Mouse (Mus musculus) kidney, adult 2 months (tissue): ENCODE data around the gene Ints5. TPM values are rescaled to one million over a fixed set of nuclear protein-coding genes. Genes with fewer than 3 reads are reported as not detected.

ENCODE experiments used
- DNase-seq: peaks from one replicate; pipeline ENCODE4 v3.0.0; 2021
- H3K27ac ChIP-seq: fragments of 200-500 bp; 2 replicates; pipeline ENCODE4 v1.5.1; 2012; ENCODE audit warnings: low read depth, low read length, control low read depth, inconsistent platforms; ENCODE audit not compliant: insufficient read depth
- H3K27me3 ChIP-seq: fragments of 200-500 bp; replicated peaks from 2 replicates; pipeline ENCODE4 v1.6.1; 2012; ENCODE audit warnings: mild to moderate bottlenecking, moderate library complexity, low read length, inconsistent platforms; ENCODE audit not compliant: control insufficient read depth, insufficient read depth
- H3K36me3 ChIP-seq: fragments of 200-500 bp; 2 replicates; pipeline ENCODE4 v1.6.1; 2012; ENCODE audit warnings: mild to moderate bottlenecking, moderate library complexity, low read length, inconsistent platforms; ENCODE audit not compliant: control insufficient read depth, insufficient read depth
- H3K4me1 ChIP-seq: fragments of 200-500 bp; 2 replicates; pipeline ENCODE4 v1.6.1; 2011; ENCODE audit warnings: low read length; ENCODE audit not compliant: control insufficient read depth, insufficient read depth
- H3K4me3 ChIP-seq: fragments of 200-500 bp; 2 replicates; pipeline ENCODE4 v1.5.1; 2011; ENCODE audit warnings: mild to moderate bottlenecking, low read depth, low read length, control low read depth; ENCODE audit not compliant: insufficient read depth
- CTCF ChIP-seq: fragments of 200-500 bp; conservative IDR thresholded peaks from 2 replicates; pipeline ENCODE4 v1.5.1; 2011; ENCODE audit warnings: low read depth, mild to moderate bottlenecking, control low read depth, low read length, moderate library complexity, mixed read lengths; ENCODE audit not compliant: insufficient read depth, insufficient read length
- POLR2A ChIP-seq: fragments of 200-500 bp; IDR thresholded peaks from one replicate; pipeline ENCODE4 v1.6.1; 2011; ENCODE audit warnings: low read depth, low read length, control low read depth
- WGBS: fragments of 180-500 bp; shearing (Covaris S2); methylation state at CpG from one replicate; pipeline ENCODE4 v1.1.7; 2018; 5-methylcytosine and 5-hydroxymethylcytosine counted together
- polyA plus RNA-seq: library from polyadenylated mRNA; depleted of rRNA; stranded (reverse); fragments of >200 nt; gene quantifications from 2 replicates; pipeline ENCODE4 v1.2.3, GENCODE M21; 2012; rRNA removed

The Ints5 gene
- 16.7 and 18.9 TPM in 2 replicates for polyA plus RNA-seq

DNA sequence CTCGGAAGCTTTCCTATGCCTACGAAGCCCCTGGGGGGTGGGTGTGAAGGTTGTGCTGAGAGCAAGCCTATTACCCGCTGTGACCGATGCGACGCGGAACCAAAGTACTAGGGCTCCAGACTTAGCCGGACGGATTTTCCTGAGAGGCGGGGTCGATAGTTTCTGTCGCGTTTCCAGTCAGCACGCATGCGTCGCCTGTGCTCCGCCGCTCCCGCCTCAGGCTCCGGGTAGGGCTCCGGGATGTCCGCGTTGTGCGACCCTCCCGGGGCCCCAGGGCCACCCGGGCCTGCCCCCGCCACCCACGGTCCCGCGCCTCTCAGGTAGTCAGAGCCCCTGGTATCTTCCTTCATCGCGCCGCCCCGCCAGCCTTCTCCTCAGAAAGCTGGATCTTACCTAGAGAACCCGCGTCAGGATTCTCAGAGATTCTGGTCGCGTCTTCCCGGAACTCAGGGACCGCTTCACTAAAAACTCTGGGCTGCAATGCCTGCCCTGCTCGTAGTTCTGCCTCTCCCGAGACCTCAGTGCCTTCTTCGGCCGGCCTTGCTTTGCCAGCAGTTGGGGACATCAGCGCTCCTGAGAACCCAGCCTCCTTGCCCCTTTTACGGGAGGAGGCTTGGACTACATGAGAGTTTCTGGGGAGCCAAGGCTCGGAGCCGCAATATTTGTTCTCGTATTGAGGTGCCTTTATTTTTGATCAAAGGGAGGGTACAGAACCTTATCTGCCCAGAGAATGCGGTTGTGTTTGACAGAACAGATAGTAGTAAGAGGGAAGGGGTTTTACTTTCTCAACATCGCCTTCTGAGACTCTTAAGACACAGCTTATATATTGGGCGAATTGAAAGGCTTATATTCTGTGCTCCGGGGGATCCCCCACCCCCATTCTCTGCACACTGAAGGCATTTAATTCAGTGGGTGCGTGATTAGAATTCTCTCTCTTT, at the start of gene Ints5:
TSS of gene Ints5 (plus strand) at position 177 of the 938 bp plus-strand sequence.
- WGBS = 2% methylated on average over 54 of the region's 54 CpGs

DNA sequence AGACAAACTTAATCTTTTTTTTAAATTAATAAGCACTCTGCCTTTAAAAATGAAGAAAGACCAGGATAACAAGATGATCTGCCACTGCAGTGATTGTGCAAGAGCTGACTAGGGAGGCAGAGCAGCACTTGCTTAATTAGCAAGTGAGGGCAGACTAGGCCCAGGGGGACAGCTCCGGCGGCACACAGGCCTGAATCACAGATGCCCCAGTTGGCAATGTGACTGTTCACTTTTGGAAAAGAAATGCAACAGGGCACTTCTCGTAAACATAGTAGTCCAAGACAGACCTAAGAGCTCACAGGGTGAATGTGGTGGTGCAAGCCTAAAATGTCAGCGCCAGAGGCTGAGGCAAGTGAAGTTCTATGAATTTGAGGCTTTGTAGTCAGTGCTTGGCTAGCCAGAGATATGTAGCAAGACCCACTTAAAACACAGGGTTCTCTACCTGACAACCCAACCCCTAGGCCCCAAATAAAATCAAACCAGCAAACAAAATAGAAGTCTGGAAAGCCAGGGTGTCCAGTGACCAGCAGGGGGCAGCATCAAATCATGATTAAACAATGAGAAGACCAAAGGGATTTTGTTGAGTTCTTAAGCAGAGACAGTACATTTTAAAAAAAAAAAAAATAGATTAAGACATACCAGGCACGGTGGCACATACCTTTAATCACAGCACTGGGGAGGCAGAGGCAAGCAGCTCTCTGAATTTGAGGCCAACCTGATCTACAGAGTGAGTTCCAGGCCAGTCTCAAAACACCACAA, 48.3 kb upstream of the Ints5 start:
- Histone ChIP-seq H3K27me3 (no peaks in the 10 kb centered on the region), H3K27ac (no peak overlapping the region), H3K4me1 (peaks cover 15% of the 10 kb centered on the region), H3K4me3 (no peak overlapping the region), H3K36me3 (peaks cover 1% of the 10 kb centered on the region; the same call in 1 of the 2 replicates)
- DNase-seq = peak; percentile 83
- peak; percentile 65 for TF ChIP-seq CTCF
- TF ChIP-seq POLR2A = no peak
- WGBS = 62% methylated on average over 5 of the region's 5 CpGs

More for the DNA sequence above, at the start of gene Ints5:
- peak; percentile 91 for DNase-seq
- Histone ChIP-seq H3K27ac (peak within 1 kb of the TSS; percentile 30; the same call in 1 of the 2 replicates), H3K4me1 (no peaks in the 10 kb centered on the region), H3K27me3 (no peaks in the 10 kb centered on the region), H3K36me3 (peaks cover 3% of the 10 kb centered on the region), H3K4me3 (peak within 1 kb of the TSS; percentile 88)
- TF ChIP-seq CTCF (no peak), POLR2A (peak; percentile 75)

DNA sequence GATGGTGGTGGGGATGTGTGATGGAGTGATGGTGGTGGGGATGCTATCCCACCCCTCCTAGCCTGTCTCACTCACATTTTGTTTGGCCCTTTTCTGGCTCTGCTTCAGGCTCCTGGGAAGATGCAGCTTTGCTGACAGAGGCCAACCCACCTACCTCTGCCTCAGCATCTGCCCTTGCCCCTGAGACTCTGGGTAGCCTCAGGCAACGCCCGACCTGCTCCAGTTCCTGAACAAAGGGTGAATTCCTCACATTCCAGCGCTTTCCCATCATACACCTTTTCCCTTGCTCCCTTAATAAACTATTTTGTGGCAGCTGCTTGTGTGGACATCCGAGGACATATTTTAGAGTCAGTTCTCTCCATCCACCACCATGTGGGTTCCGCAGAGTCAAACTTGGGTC, 44.4 kb upstream of the Ints5 start:
- 53% methylated on average over 5 of the region's 5 CpGs for WGBS
- Histone ChIP-seq H3K27ac (no peak overlapping the region), H3K27me3 (no peaks in the 10 kb centered on the region), H3K36me3 (peaks cover 1% of the 10 kb centered on the region; the same call in 1 of the 2 replicates), H3K4me3 (no peak overlapping the region), H3K4me1 (no peaks in the 10 kb centered on the region)
- TF ChIP-seq CTCF (no peak), POLR2A (no peak)
- no peak for DNase-seq

DNA sequence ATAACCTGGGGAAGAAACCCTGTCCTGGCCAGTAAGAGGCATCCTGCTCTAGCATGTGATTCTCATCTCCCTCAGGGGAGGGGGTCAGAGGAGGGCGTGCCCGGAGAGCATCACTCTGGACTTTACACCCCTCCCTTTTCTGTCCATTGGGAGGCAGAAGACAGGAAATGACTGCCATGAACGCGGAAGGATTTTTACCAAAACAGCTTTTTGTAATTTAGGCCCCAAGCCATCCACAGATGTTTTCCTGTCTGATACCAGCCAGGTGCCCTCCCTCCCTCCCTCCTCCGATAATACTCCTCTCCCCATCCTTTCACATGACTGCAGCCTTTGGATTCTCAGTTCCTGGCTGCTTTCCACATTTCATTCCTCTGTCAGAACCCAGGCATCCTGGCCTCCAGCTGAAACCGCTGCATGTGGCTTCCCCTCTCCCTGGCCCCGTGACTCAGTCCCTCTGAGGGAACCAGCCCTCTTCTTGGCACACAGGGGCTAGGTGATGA, 42.4 kb upstream of the Ints5 start, which contains the start of gene Lrrn4cl:
TSS of gene Lrrn4cl (plus strand) at position 367 of the 500 bp plus-strand sequence.
- WGBS = 17% methylated on average over 7 of the region's 7 CpGs
- DNase-seq = peak; percentile 30
- Histone ChIP-seq H3K36me3 (peaks cover 1% of the 10 kb centered on the region; the same call in 1 of the 2 replicates), H3K4me3 (no peak within 1 kb of the TSS), H3K27me3 (no peaks in the 10 kb centered on the region), H3K4me1 (no peaks in the 10 kb centered on the region), H3K27ac (no peak within 1 kb of the TSS)
- TF ChIP-seq CTCF = no peak
- TF ChIP-seq POLR2A = no peak

DNA sequence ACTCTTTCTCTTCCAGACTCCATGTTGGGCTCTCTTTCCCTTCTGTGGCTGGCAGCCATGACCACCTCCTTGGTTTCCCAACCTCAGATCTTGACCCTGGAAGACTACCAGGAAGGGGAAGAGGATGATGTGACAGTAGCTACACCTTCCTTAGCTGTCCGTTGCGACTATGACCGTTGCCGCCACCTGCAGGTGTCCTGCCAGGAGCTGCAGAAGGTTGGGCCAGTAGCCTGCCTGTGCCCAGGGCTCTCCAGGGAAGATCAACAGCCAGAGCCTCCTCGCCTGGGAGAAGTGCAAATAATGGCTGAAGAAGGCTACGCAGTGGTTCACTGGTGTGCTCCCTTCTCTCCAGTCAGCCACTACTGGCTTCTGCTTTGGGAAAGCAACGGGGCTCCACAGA, 41.2 kb upstream of the Ints5 start:
- H3K27ac ChIP-seq = no peak overlapping the region
- 68% methylated on average over 7 of the region's 7 CpGs for WGBS
- no peak overlapping the region for H3K4me3 ChIP-seq
- no peaks in the 10 kb centered on the region for H3K27me3 ChIP-seq
- H3K36me3 ChIP-seq = peaks cover under 1% of the 10 kb centered on the region; the same call in 1 of the 2 replicates
- H3K4me1 ChIP-seq = no peaks in the 10 kb centered on the region
- no peak for DNase-seq
- TF ChIP-seq POLR2A = no peak
- TF ChIP-seq CTCF = 0 out of 2 replicates have a peak, but pooled peaks have one; percentile 22

DNA sequence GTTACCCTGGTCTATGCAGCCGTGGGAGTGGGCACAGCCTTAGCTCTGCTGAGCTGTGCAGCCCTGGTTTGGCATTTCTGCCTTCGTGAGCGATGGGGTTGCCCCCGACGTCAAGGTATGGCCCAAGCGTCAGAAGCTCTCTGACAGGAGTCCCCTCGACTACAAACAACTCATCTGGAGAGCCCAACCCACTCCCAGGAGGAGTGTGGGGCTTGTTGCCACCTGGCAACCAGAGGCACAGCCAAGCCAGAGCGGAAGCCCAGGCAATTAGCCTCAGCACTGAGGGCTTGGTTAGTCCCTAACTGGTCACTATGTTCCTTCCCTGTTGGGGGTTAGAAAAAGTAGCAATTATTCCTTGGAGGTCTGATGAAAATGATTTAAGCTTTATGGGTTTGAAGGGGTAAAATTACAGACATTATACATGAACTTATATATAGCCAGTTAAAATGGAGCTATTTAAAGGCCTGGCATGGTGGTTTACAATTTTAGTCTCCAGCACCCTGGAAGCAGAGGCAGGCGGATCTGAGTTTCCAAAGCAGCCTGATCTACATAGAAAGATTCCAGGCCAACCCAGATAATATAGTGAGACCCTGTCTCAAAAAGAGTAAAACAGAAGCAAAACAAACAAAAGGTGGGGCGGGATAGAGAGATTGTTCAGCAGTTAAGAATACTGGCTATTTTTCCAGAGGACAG, 40.4 kb upstream of the Ints5 start:
- no peaks in the 10 kb centered on the region for H3K4me1 ChIP-seq
- no peaks in the 10 kb centered on the region for H3K27me3 ChIP-seq
- DNase-seq = no peak
- no peak overlapping the region for H3K27ac ChIP-seq
- no peak overlapping the region for H3K4me3 ChIP-seq
- TF ChIP-seq CTCF (no peak), POLR2A (no peak)
- H3K36me3 ChIP-seq = no peaks in the 10 kb centered on the region
- 67% methylated on average over 10 of the region's 10 CpGs for WGBS
